Mouse (Mus musculus): ENCODE measurements at regions not wholly inside any gene's neighbourhood (a gene's known extent, or its start where the extent isn't known, plus 50 kb on each side); places are given as distances from the start of the nearest gene placed in this dataset.
"Not testable (repeated sequence)": the region's sequence is repeated elsewhere in the genome, so short reads cannot be mapped to it uniquely, and the experiment has no call there.

GRCm38 (mm10) chr8:113916649-113917048 lies 68.1 kb upstream of the Adamts18 start:
- no peak for DNase-seq (ENCODE audit: low read depth)

DNA sequence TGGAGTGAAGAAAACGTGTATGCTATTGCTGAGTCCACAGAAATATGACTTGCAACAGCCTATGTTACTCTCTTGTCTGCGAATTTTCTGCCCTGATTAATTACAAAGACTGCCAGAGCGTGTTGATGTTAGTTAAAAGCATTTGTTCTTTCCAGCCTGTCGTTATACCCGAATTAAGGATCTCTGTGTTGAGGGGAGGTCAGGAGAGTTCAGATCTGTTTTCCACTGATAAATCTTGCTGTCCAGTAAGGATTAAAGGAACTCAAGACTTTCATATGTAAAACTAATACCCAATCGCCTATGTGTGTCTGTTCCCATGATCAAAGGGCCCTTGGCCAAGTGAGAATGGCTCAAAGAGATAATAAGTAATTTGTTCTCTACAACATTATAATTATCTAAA lies 68.7 kb upstream of the Adamts18 start:
- no peak for DNase-seq (ENCODE audit: low read depth)

- DNase-seq (ENCODE audit: low read depth) = no peak
These were observed 71.8 kb upstream of the Adamts18 start for GRCm38 (mm10) chr8:113920306-113920705.

GRCm38 (mm10) chr8:113923381-113923780 lies 74.8 kb upstream of the Adamts18 start:
- no peak for DNase-seq (ENCODE audit: low read depth)

- no peak for DNase-seq (ENCODE audit: low read depth)
These were observed 105.2 kb upstream of the Adamts18 start for GRCm38 (mm10) chr8:113953721-113954120.

GRCm38 (mm10) chr8:113956439-113957043 lies 108.0 kb upstream of the Adamts18 start:
- no peak for DNase-seq (ENCODE audit: low read depth)

DNA sequence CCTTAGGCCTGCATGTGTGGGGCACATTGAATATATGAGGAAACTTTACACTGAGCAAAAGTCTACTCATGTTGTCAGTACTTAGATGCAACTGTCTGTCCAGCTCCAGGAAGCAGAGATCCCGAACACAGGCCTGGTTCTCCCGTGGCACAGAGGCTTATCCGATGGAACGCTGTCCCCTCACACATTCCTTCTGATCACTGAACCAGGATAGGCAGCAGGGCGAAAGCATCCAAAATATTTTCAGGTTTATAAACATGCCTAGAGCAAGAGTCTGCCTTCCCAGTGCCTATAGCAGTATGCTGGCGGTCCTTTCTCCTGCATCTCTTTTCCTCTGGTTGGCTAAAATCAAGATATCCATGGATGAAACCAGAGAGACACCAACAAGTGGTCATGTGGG lies 109.3 kb upstream of the Adamts18 start:
- DNase-seq (ENCODE audit: low read depth) = no peak

- DNase-seq (ENCODE audit: low read depth) = no peak
These were observed 127.3 kb upstream of the Adamts18 start for GRCm38 (mm10) chr8:113975810-113976209.

- DNase-seq (ENCODE audit: low read depth) = no peak
These were observed 128.1 kb upstream of the Adamts18 start for GRCm38 (mm10) chr8:113976626-113977025.

GRCm38 (mm10) chr8:113977072-113977471 lies 128.5 kb upstream of the Adamts18 start:
- DNase-seq (ENCODE audit: low read depth) = no peak

- DNase-seq (ENCODE audit: low read depth) = no peak
These were observed 130.4 kb upstream of the Adamts18 start for GRCm38 (mm10) chr8:113978946-113979345.

DNA sequence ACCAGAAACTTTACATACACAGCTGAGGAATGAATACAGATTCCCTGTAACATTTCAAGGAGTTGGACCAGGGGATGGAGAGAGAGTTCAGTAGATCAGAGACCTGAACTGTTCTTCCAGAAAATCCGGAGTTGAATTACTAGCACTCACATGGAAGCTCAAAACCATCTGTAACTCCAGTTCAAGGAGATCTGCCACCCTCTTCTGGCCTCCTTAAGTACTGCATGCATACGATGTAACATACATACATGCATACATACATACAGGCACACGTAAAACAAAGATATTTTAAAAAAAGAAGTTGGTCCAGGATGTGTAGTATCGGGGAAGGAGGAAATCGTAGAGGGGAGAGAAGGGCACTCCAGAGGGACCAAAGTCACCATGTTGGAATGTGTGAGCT lies 131.3 kb upstream of the Adamts18 start:
- no peak for DNase-seq (ENCODE audit: low read depth)

DNA sequence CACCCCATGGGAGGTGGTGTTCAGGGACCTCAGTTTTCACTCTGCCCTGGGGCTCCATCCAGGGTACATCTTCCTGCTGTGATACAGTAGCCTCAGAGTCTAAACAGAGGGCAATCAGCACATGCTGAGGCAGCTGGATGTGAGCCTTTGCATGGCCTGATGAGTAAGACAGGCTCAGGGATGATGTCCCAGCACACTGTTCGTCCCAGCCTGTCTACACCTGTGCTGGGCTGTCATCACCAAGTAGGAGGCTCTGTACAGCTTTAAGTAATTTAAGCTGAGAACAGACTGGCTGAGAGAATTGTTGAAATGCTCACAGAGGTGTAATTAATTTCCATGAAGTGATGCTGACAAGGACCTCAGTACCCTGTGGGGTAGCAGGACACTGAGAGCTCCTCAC lies 132.8 kb upstream of the Adamts18 start:
- DNase-seq (ENCODE audit: low read depth) = no peak

DNA sequence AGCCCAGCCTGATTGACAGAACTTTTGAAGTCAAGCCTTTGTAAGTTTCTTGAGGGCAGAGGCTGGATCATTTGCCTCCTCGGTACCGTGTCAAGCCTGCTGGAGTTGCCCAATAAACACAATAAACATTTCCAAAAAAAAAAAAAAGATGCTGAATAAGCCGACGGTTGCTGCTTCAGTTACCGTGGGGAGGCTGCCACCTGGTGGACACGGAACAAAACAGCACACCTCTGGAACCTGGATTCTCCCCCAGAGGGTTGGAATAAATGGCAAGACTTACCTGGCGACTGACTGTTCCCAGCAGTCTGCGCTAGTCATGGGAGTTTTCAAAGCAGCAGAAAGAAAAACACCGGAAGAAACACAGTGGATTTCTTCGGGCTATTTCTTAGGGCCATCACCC lies 136.3 kb upstream of the Adamts18 start:
- DNase-seq (ENCODE audit: low read depth) = peak; percentile 60

- DNase-seq (ENCODE audit: low read depth) = peak; percentile 2
These were observed 136.9 kb upstream of the Adamts18 start for GRCm38 (mm10) chr8:113985471-113985870.

DNA sequence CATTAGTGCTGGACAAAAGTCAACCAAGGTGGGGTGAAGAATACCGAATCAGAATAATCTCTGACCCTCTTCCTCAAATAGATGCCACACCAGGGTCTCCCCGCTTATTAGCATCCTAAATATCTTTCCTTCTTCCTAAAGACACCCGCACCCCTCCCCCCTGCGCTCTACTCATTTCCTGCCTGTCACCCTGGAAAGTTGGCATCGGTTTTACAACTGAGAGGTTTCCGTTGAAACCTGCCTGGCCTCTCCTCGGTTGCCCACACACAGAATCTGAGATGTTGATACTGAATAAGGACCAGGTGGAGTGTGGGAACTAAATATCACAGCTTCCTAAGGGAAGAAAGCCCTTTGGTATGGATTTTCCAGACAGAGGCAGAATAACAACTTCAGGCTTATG lies 137.4 kb upstream of the Adamts18 start:
- DNase-seq (ENCODE audit: low read depth) = peak; percentile 2

- no peak for DNase-seq (ENCODE audit: low read depth)
These were observed 142.2 kb upstream of the Adamts18 start for GRCm38 (mm10) chr8:113990718-113991117.

DNA sequence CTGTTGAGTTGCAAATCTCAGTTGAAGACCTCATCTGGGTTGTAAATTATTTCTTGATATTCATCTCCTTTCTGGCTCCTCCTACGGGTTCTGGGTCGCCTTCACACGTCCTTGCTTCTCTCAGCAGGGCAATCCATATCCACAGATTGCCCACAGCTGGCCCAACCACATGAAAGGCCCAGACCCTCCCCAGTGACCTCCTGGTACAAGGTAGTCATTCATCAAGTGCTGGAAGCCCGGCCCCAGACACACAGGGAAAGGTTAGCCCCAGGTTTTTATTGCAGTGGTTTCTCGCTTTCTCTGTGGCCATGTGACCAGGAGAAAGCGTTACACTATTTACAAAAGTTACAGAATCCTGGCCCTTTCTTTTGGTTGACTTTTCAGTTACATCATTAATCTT lies 134.5 kb upstream of the Nudt7 start:
- no peak for DNase-seq (ENCODE audit: low read depth)

DNA sequence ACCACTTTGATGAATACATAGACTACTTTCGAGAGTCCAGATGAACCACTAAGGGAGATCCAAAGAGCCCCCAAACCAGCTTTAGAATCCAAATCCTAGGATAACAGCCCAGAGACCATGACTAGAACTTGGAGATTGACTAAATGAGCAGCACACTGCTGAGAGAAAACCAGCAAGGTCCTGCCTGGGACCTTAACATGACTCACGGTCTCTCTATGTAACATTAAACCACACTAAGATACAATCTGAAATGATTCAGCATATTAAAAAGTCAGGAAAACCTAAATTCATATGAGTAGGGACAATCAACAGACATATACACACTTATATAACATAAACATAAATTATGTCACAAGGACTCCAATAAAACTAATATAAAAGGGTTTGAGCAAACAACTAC lies 131.7 kb upstream of the Nudt7 start:
- DNase-seq (ENCODE audit: low read depth) = no peak

DNA sequence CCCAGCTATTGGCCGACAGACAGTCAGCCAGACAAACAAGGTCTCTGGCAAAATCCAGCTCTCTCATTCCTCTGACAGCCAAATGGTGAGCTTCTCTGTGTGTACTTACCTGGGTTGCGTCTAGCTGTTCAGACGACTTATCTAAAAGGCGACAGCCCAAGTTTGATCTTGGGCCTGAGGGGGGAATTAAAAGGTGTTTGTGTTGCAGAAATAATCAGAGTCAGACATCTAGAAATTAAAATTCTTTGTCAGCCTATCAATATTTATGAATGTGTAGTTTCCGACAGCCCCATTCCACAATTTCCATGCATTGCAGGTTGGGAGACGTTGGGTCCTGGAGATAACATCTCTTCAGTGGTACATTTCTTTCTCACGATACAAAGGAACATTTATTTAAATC lies 128.9 kb upstream of the Nudt7 start:
- DNase-seq (ENCODE audit: low read depth) = no peak

- no peak for DNase-seq (ENCODE audit: low read depth)
These were observed 126.8 kb upstream of the Nudt7 start for GRCm38 (mm10) chr8:114006587-114006986.

- DNase-seq (ENCODE audit: low read depth) = no peak
These were observed 126.3 kb upstream of the Nudt7 start for GRCm38 (mm10) chr8:114007103-114007502.

DNA sequence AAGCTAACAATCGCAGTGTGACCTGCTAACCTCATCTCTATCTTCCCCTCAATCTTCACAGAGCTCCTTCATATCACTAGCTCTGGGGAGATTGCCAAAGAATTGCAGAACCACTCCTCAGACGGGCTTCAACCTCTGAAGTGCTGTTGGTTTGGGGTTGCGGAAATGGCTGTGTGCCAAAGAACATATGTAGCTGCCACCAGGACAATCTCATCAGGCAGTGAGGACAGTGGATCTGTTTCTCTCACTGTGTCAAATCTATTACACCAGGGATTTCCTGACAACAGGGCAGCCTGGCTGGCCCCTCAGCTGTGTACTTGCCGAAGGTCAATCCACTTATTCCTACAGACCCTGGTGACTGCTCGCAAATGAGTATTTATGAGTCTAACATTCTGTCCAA lies 115.0 kb upstream of the Nudt7 start:
- DNase-seq (ENCODE audit: low read depth) = no peak

GRCm38 (mm10) chr8:114030141-114030540 lies 103.2 kb upstream of the Nudt7 start:
- not testable (repeated sequence) for DNase-seq (ENCODE audit: low read depth)

GRCm38 (mm10) chr8:114052426-114052825 lies 80.9 kb upstream of the Nudt7 start:
- no peak for DNase-seq (ENCODE audit: low read depth)
